Mouse (Mus musculus) lung, embryonic 16.5 days (tissue): Measurements from ENCODE around the gene Bbc3. TPM values are rescaled to one million over a fixed set of nuclear protein-coding genes. Genes with fewer than 3 reads are reported as not detected.

Source experiments
- ATAC-seq: fragments of 200-750 bp; cut with Nextera tagmentation; 2 replicates; pipeline ENCODE4 v1.8.0; 2017; ENCODE audit warnings: low read depth, mild to moderate bottlenecking, moderate library complexity
- H3K27ac ChIP-seq: fragments of 300-500 bp; sonication (generic); 2 replicates; pipeline ENCODE4 v1.5.1; 2014; ENCODE audit warnings: mild to moderate bottlenecking, control low read depth, low read length
- H3K27me3 ChIP-seq: fragments of 300-500 bp; sonication (generic); 2 replicates; pipeline ENCODE4 v1.6.1; 2014; ENCODE audit warnings: low read depth, low read length, mixed read lengths; ENCODE audit not compliant: control insufficient read depth, insufficient read depth
- H3K36me3 ChIP-seq: fragments of 300-500 bp; sonication (generic); 2 replicates; pipeline ENCODE4 v1.6.1; 2014; ENCODE audit warnings: low read length; ENCODE audit not compliant: control insufficient read depth, insufficient read depth
- H3K4me1 ChIP-seq: fragments of 300-500 bp; sonication (generic); replicated peaks from 2 replicates; pipeline ENCODE4 v1.6.1; 2014; ENCODE audit warnings: low read length, mixed read lengths; ENCODE audit not compliant: control insufficient read depth, insufficient read depth
- H3K4me2 ChIP-seq: fragments of 300-500 bp; sonication (generic); 2 replicates; pipeline ENCODE4 v1.6.1; 2014; ENCODE audit warnings: low read depth, low read length, control low read depth
- H3K4me3 ChIP-seq: fragments of 300-500 bp; sonication (generic); 2 replicates; pipeline ENCODE4 v1.5.1; 2014; ENCODE audit warnings: mild to moderate bottlenecking, low read length, control low read depth
- H3K9ac ChIP-seq: fragments of 300-500 bp; sonication (generic); 2 replicates; pipeline ENCODE4 v1.6.1; 2014; ENCODE audit warnings: low read length, control low read depth
- H3K9me3 ChIP-seq: fragments of 300-500 bp; sonication (generic); 2 replicates; pipeline ENCODE4 v1.6.1; 2016; ENCODE audit warnings: low read length; ENCODE audit not compliant: control insufficient read depth
- WGBS: fragments of 180-500 bp; shearing (Covaris S2); extraction: QIAGEN DNeasy Blood & Tissue Kit; methylation state at CpG from one replicate; pipeline ENCODE4 v1.1.7; 2014; 5-methylcytosine and 5-hydroxymethylcytosine counted together
- polyA plus RNA-seq: library from polyadenylated mRNA; unstranded; fragments of >200 nt; fragmentation: Nextera tagmentation; extraction: Ambion mirVana; gene quantifications from 2 replicates; pipeline ENCODE4 v1.2.1, GENCODE M21; 2015

Bbc3 gene
- polyA plus RNA-seq, 1 experiment from 2014 or later: 12.4 TPM

GRCm38 (mm10) chr7:16324661-16325060 is 16.5 kb downstream of the Bbc3 start:
- Histone ChIP-seq H3K9me3 (no peaks in the 10 kb centered on the region), H3K4me3 (no peak overlapping the region), H3K9ac (no peak overlapping the region), H3K36me3 (peaks cover 18% of the 10 kb centered on the region), H3K4me1 (peaks cover 4% of the 10 kb centered on the region), H3K27ac (no peak overlapping the region), H3K4me2 (no peak overlapping the region), H3K27me3 (no peaks in the 10 kb centered on the region)
- 73% methylated on average over 7 of the region's 7 CpGs for WGBS
- no peak for ATAC-seq

- WGBS: 21% methylated on average over 8 of the region's 8 CpGs
- peaks cover 23% of the 10 kb centered on the region for H3K36me3 ChIP-seq
- no peaks in the 10 kb centered on the region for H3K27me3 ChIP-seq
Observed at GRCm38 (mm10) chr7:16325920-16326606, 17.9 kb downstream of the Bbc3 start.

GRCm38 (mm10) chr7:16326607-16326971 is 18.4 kb downstream of the Bbc3 start:
- WGBS: 86% methylated on average over 2 of the region's 2 CpGs
- H3K4me2 ChIP-seq: no peak overlapping the region
- no peaks in the 10 kb centered on the region for H3K9me3 ChIP-seq
- no peak overlapping the region for H3K9ac ChIP-seq
- peaks cover 23% of the 10 kb centered on the region for H3K36me3 ChIP-seq
- no peaks in the 10 kb centered on the region for H3K27me3 ChIP-seq
- H3K27ac ChIP-seq: no peak overlapping the region
- no peak for ATAC-seq
- H3K4me3 ChIP-seq: no peak overlapping the region
- H3K4me1 ChIP-seq: peaks cover 4% of the 10 kb centered on the region

More at GRCm38 (mm10) chr7:16325920-16326606, 17.9 kb downstream of the Bbc3 start:
- 0 out of 2 replicates have a peak overlapping the region, but pooled peaks have one; percentile 17 for H3K9ac ChIP-seq
- no peaks in the 10 kb centered on the region for H3K9me3 ChIP-seq
- peak overlapping the region; percentile 69 for H3K27ac ChIP-seq
- peak; percentile 76 for ATAC-seq
- H3K4me1 ChIP-seq: peaks cover 4% of the 10 kb centered on the region
- H3K4me3 ChIP-seq: no peak overlapping the region
- H3K4me2 ChIP-seq: no peak overlapping the region

- WGBS: 71% methylated on average over 3 of the region's 3 CpGs
- Histone ChIP-seq H3K9me3 (no peaks in the 10 kb centered on the region), H3K9ac (no peak overlapping the region), H3K4me3 (no peak overlapping the region), H3K27ac (peak overlapping the region; percentile 63), H3K27me3 (no peaks in the 10 kb centered on the region), H3K4me1 (peaks cover 4% of the 10 kb centered on the region), H3K4me2 (no peak overlapping the region), H3K36me3 (peaks cover 32% of the 10 kb centered on the region)
- no peak for ATAC-seq
Observed at GRCm38 (mm10) chr7:16329146-16329545, 21.0 kb downstream of the Bbc3 start.

GRCm38 (mm10) chr7:16337733-16338132 is 29.5 kb downstream of the Bbc3 start:
- Histone ChIP-seq H3K4me1 (no peaks in the 10 kb centered on the region), H3K27ac (no peak overlapping the region), H3K4me3 (no peak overlapping the region), H3K36me3 (peaks cover 26% of the 10 kb centered on the region), H3K9ac (no peak overlapping the region), H3K9me3 (no peaks in the 10 kb centered on the region), H3K27me3 (no peaks in the 10 kb centered on the region), H3K4me2 (no peak overlapping the region)
- WGBS: 72% methylated on average over 2 of the region's 2 CpGs
- no peak for ATAC-seq

GRCm38 (mm10) chr7:16344598-16344997 is 36.4 kb downstream of the Bbc3 start:
- 67% methylated on average over 3 of the region's 3 CpGs for WGBS
- no peak overlapping the region for H3K4me2 ChIP-seq
- no peak overlapping the region for H3K4me3 ChIP-seq
- no peak overlapping the region for H3K27ac ChIP-seq
- H3K27me3 ChIP-seq: no peaks in the 10 kb centered on the region
- H3K9ac ChIP-seq: no peak overlapping the region
- H3K4me1 ChIP-seq: no peaks in the 10 kb centered on the region
- H3K36me3 ChIP-seq: peaks cover 9% of the 10 kb centered on the region; the same call in 1 of the 2 replicates
- no peak for ATAC-seq
- no peaks in the 10 kb centered on the region for H3K9me3 ChIP-seq

- Histone ChIP-seq H3K27me3 (no peaks in the 10 kb centered on the region), H3K9ac (no peak overlapping the region), H3K36me3 (peaks cover 9% of the 10 kb centered on the region; the same call in 1 of the 2 replicates), H3K4me2 (no peak overlapping the region), H3K4me1 (no peaks in the 10 kb centered on the region), H3K9me3 (no peaks in the 10 kb centered on the region), H3K4me3 (no peak overlapping the region), H3K27ac (no peak overlapping the region)
- no peak for ATAC-seq
- 82% methylated on average over 4 of the region's 4 CpGs for WGBS
Observed at GRCm38 (mm10) chr7:16345297-16345696, 37.1 kb downstream of the Bbc3 start.

GRCm38 (mm10) chr7:16349999-16350398 is 41.8 kb downstream of the Bbc3 start:
- WGBS: 72% methylated on average over 5 of the region's 5 CpGs
- Histone ChIP-seq H3K4me1 (no peaks in the 10 kb centered on the region), H3K36me3 (peaks cover 16% of the 10 kb centered on the region), H3K4me3 (no peak overlapping the region), H3K9me3 (no peaks in the 10 kb centered on the region), H3K27ac (no peak overlapping the region), H3K9ac (no peak overlapping the region), H3K27me3 (no peaks in the 10 kb centered on the region), H3K4me2 (no peak overlapping the region)
- ATAC-seq: no peak

- Histone ChIP-seq H3K9ac (no peak overlapping the region), H3K27ac (peak overlapping the region; percentile 20; the same call in 1 of the 2 replicates), H3K36me3 (peaks cover 32% of the 10 kb centered on the region), H3K4me2 (no peak overlapping the region), H3K4me3 (no peak overlapping the region), H3K27me3 (no peaks in the 10 kb centered on the region), H3K4me1 (no peaks in the 10 kb centered on the region; the same call in 1 of the 2 replicates), H3K9me3 (no peaks in the 10 kb centered on the region)
- WGBS: 56% methylated on average over 3 of the region's 3 CpGs
- ATAC-seq: 0 out of 2 replicates have a peak, but pooled peaks have one; percentile 26
Observed at GRCm38 (mm10) chr7:16355854-16356594, 47.8 kb downstream of the Bbc3 start.
